Mouse (Mus musculus): ENCODE results near the gene Tspan9.

DNA sequence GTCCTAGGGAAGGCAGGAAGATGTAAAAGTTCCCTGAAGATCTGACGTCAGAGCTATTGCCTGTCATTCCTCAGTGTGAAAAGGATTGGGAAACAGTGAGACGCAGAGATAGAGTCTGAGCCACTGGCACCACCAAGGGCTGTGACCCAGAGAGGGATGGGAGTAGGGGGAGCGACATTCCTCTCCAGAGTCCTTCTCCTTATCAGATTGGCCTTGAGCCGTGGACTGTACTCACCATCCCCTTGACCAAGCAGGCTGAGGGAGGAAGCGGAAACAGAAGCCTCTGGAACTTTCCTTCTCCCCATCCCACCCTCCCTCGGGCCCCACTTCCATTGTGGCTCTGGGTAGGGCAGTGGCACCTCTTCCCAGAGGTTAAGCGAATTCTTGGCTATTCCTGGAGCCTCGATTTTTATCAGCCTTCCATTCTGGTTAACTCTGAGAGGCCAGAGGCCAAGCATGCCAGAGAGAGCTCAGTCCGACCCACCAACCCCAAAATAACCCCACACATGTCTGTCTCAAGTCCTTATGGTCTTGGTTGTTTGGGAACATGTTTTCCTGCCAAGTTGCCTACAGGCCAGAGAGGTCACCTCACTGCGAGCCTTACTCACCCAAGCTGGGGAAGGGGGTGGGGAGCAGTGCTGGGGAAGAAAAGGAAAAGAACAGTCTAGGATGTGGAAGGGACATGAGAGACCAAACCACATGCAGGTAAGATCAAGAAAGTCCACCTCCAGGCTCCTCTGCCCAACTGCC lies 19.0 kb downstream of the Tspan9 start:
- no peak for TF ChIP-seq CTCF (IDR thresholded peaks at IDR 0.05; ENCODE audit: extremely low read depth, insufficient read depth, insufficient read length, insufficient replicate concordance)
- TF ChIP-seq POLR2A (IDR thresholded peaks at IDR 0.05; ENCODE audit: low read depth, low read length) = no peak
